Mouse (Mus musculus): ENCODE measurements around the gene Tbc1d9b. TPM values are rescaled to one million over a fixed set of nuclear protein-coding genes. Genes with fewer than 3 reads are reported as not detected.

The Tbc1d9b gene
- total RNA-seq, 1 experiment = 18.0 TPM

GRCm38 (mm10) chr11:50190362-50190761 is 59.2 kb downstream of the Tbc1d9b start:
- DNase-seq (ENCODE audit: low read depth, low spot score) = no peak
- H3K36me3 ChIP-seq (ENCODE audit: control insufficient read depth, insufficient read depth, low read length, poor library complexity, severe bottlenecking) = no peaks in the 10 kb centered on the region
- no peaks in the 10 kb centered on the region for H3K9me3 ChIP-seq (ENCODE audit: control insufficient read depth, insufficient read depth, low read depth, low read length)
- TF ChIP-seq ZNF384 (IDR thresholded peaks at IDR 0.05; ENCODE audit: low read depth, low read length) (no peak), MAFK (IDR thresholded peaks at IDR 0.05; ENCODE audit: insufficient read depth, low read depth, low read length) (no peak), ZC3H11A (IDR thresholded peaks at IDR 0.05; ENCODE audit: borderline replicate concordance, low read depth, low read length) (no peak), CHD2 (IDR thresholded peaks at IDR 0.05; ENCODE audit: low read depth, low read length) (no peak), HCFC1 (IDR thresholded peaks at IDR 0.05; ENCODE audit: borderline replicate concordance, insufficient read depth, low read length) (no peak)
- H3K27ac ChIP-seq (ENCODE audit: insufficient read depth, low read depth, low read length, poor library complexity, severe bottlenecking) = no peak overlapping the region
- no peak overlapping the region for H3K4me3 ChIP-seq (ENCODE audit: insufficient read depth in 1 of 2, low read depth in 1 of 2, low read length in 2 of 2, poor library complexity in 1 of 2, severe bottlenecking in 1 of 2)
- in situ Hi-C loops (cut with MboI; ENCODE audit: low sequenced_read_pairs in 2 of 2, unreplicated experiment in 2 of 2) = no loop called here
- H3K4me1 ChIP-seq (ENCODE audit: control insufficient read depth in 2 of 2, insufficient read depth in 2 of 2, low read length in 2 of 2, poor library complexity in 1 of 2) = peaks cover 0 to 9% of the 10 kb centered on the region in 2 experiments; a peak in 1 of 4 replicates
- no peak overlapping the region for H3K9ac ChIP-seq (ENCODE audit: insufficient read depth, low read depth, low read length, poor library complexity, severe bottlenecking)

DNA sequence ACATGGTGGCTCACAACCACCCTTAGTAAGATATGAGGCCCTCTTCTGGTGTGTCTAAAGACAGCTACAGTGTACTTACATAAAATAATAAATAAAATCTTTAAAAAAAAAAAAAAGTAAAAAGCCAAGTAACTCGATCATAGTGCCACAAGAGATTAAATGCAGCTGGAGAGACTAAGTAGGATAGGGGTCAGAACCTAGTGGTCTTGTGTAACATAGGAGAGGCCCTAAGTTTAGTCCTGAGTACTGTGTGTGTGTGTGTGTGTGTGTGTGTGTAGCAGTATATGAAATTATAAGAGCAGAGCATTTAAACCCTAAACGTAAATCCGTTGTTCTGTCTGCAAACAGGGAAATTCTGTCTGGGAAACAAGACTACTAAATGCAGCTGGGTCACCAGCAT is 61.1 kb downstream of the Tbc1d9b start:
- Histone ChIP-seq H3K27ac (ENCODE audit: insufficient read depth, low read depth, low read length, poor library complexity, severe bottlenecking) (no peak overlapping the region), H3K36me3 (ENCODE audit: control insufficient read depth, insufficient read depth, low read length, poor library complexity, severe bottlenecking) (no peaks in the 10 kb centered on the region; the same call in 1 of the 2 replicates), H3K4me3 (ENCODE audit: insufficient read depth in 1 of 2, low read depth in 1 of 2, low read length in 2 of 2, poor library complexity in 1 of 2, severe bottlenecking in 1 of 2) (no peak overlapping the region), H3K4me1 (ENCODE audit: control insufficient read depth in 2 of 2, insufficient read depth in 2 of 2, low read length in 2 of 2, poor library complexity in 1 of 2) (peaks cover 0 to 9% of the 10 kb centered on the region in 2 experiments; a peak in 1 of 4 replicates), H3K9me3 (ENCODE audit: control insufficient read depth, insufficient read depth, low read depth, low read length) (no peaks in the 10 kb centered on the region), H3K9ac (ENCODE audit: insufficient read depth, low read depth, low read length, poor library complexity, severe bottlenecking) (no peak overlapping the region)
- TF ChIP-seq HCFC1 (IDR thresholded peaks at IDR 0.05; ENCODE audit: borderline replicate concordance, insufficient read depth, low read length) = no peak
- no peak for TF ChIP-seq ZC3H11A (IDR thresholded peaks at IDR 0.05; ENCODE audit: borderline replicate concordance, low read depth, low read length)
- no peak for TF ChIP-seq CHD2 (IDR thresholded peaks at IDR 0.05; ENCODE audit: low read depth, low read length)
- no peak for TF ChIP-seq ZNF384 (IDR thresholded peaks at IDR 0.05; ENCODE audit: low read depth, low read length)
- TF ChIP-seq MAFK (IDR thresholded peaks at IDR 0.05; ENCODE audit: insufficient read depth, low read depth, low read length) = no peak
- in situ Hi-C loops (cut with MboI; ENCODE audit: low sequenced_read_pairs in 2 of 2, unreplicated experiment in 2 of 2) = no loop called here
- no peak for DNase-seq (ENCODE audit: low read depth, low spot score)

DNA sequence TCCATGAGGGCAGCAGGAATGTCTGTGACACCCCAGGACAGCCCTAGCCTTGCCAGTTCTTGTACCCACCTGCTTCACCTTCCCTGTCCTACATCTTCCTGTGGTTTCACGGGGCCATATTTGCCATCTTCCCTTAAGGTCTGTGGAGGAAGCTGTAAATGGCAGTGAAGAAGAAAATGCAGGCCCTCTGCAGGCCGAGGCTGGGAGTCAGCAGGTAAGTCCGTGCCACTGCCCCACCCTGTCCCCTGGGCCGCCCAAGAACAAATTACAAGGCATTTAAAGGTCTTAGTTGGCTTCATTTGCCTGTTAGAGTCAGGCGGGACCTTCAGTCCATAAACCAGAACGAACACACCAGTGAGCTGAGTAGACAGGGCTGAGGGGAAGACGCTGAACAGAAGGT is 62.9 kb downstream of the Tbc1d9b start:
- Histone ChIP-seq H3K4me3 (ENCODE audit: insufficient read depth in 1 of 2, low read depth in 1 of 2, low read length in 2 of 2, poor library complexity in 1 of 2, severe bottlenecking in 1 of 2) (no peak overlapping the region), H3K4me1 (ENCODE audit: control insufficient read depth in 2 of 2, insufficient read depth in 2 of 2, low read length in 2 of 2, poor library complexity in 1 of 2) (0 out of 4 replicates have a peak, but pooled peaks cover 0 to 4% of the 10 kb centered on the region in 2 experiments), H3K27ac (ENCODE audit: insufficient read depth, low read depth, low read length, poor library complexity, severe bottlenecking) (no peak overlapping the region), H3K36me3 (ENCODE audit: control insufficient read depth, insufficient read depth, low read length, poor library complexity, severe bottlenecking) (peaks cover 9% of the 10 kb centered on the region), H3K9ac (ENCODE audit: insufficient read depth, low read depth, low read length, poor library complexity, severe bottlenecking) (no peak overlapping the region), H3K9me3 (ENCODE audit: control insufficient read depth, insufficient read depth, low read depth, low read length) (no peaks in the 10 kb centered on the region)
- DNase-seq (ENCODE audit: low read depth, low spot score) = no peak
- in situ Hi-C loops (cut with MboI; ENCODE audit: low sequenced_read_pairs in 2 of 2, unreplicated experiment in 2 of 2) = no loop called here
- TF ChIP-seq CHD2 (IDR thresholded peaks at IDR 0.05; ENCODE audit: low read depth, low read length) (no peak), HCFC1 (IDR thresholded peaks at IDR 0.05; ENCODE audit: borderline replicate concordance, insufficient read depth, low read length) (no peak), ZC3H11A (IDR thresholded peaks at IDR 0.05; ENCODE audit: borderline replicate concordance, low read depth, low read length) (no peak), MAFK (IDR thresholded peaks at IDR 0.05; ENCODE audit: insufficient read depth, low read depth, low read length) (no peak), ZNF384 (IDR thresholded peaks at IDR 0.05; ENCODE audit: low read depth, low read length) (no peak)

DNA sequence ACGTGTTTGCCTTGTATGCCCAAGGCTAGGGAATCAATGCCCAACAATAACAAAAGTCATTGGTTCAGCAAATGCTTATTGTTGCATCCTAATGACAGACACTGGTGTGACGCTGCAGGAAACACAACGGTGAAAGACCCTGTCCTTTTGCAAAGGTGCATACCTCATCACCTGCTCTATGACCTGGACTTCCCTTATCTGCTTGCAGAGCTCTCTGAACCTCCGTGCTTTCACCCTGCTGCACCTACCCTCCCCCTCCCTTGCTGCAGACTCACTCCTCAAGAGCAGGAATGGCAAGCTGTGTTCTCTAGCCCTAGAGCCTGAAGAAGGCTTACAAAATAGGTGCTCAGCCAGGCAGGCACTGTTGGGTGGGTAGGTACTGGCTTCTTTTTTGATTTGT is 63.6 kb downstream of the Tbc1d9b start:
- Histone ChIP-seq H3K9ac (ENCODE audit: insufficient read depth, low read depth, low read length, poor library complexity, severe bottlenecking) (no peak overlapping the region), H3K27ac (ENCODE audit: insufficient read depth, low read depth, low read length, poor library complexity, severe bottlenecking) (no peak overlapping the region), H3K4me1 (ENCODE audit: control insufficient read depth in 2 of 2, insufficient read depth in 2 of 2, low read length in 2 of 2, poor library complexity in 1 of 2) (0 out of 4 replicates have a peak, but pooled peaks cover 0 to 4% of the 10 kb centered on the region in 2 experiments), H3K4me3 (ENCODE audit: insufficient read depth in 1 of 2, low read depth in 1 of 2, low read length in 2 of 2, poor library complexity in 1 of 2, severe bottlenecking in 1 of 2) (no peak overlapping the region), H3K9me3 (ENCODE audit: control insufficient read depth, insufficient read depth, low read depth, low read length) (no peaks in the 10 kb centered on the region), H3K36me3 (ENCODE audit: control insufficient read depth, insufficient read depth, low read length, poor library complexity, severe bottlenecking) (peaks cover 15% of the 10 kb centered on the region)
- in situ Hi-C loops (cut with MboI; ENCODE audit: low sequenced_read_pairs in 2 of 2, unreplicated experiment in 2 of 2) = no loop called here
- no peak for DNase-seq (ENCODE audit: low read depth, low spot score)
- TF ChIP-seq ZC3H11A (IDR thresholded peaks at IDR 0.05; ENCODE audit: borderline replicate concordance, low read depth, low read length) = no peak
- no peak for TF ChIP-seq CHD2 (IDR thresholded peaks at IDR 0.05; ENCODE audit: low read depth, low read length)
- no peak for TF ChIP-seq HCFC1 (IDR thresholded peaks at IDR 0.05; ENCODE audit: borderline replicate concordance, insufficient read depth, low read length)

- H3K36me3 ChIP-seq (ENCODE audit: control insufficient read depth, insufficient read depth, low read length, poor library complexity, severe bottlenecking) = peaks cover 39% of the 10 kb centered on the region
- in situ Hi-C loops (cut with MboI; ENCODE audit: low sequenced_read_pairs in 2 of 2, unreplicated experiment in 2 of 2) = no loop called here
- 0 out of 4 replicates have a peak, but pooled peaks cover 0 to 4% of the 10 kb centered on the region in 2 experiments for H3K4me1 ChIP-seq (ENCODE audit: control insufficient read depth in 2 of 2, insufficient read depth in 2 of 2, low read length in 2 of 2, poor library complexity in 1 of 2)
- no peak overlapping the region for H3K27ac ChIP-seq (ENCODE audit: insufficient read depth, low read depth, low read length, poor library complexity, severe bottlenecking)
- no peak overlapping the region for H3K4me3 ChIP-seq (ENCODE audit: insufficient read depth in 1 of 2, low read depth in 1 of 2, low read length in 2 of 2, poor library complexity in 1 of 2, severe bottlenecking in 1 of 2)
- no peak for TF ChIP-seq ZC3H11A (IDR thresholded peaks at IDR 0.05; ENCODE audit: borderline replicate concordance, low read depth, low read length)
- no peak for TF ChIP-seq MAFK (IDR thresholded peaks at IDR 0.05; ENCODE audit: insufficient read depth, low read depth, low read length)
- no peak for TF ChIP-seq ZNF384 (IDR thresholded peaks at IDR 0.05; ENCODE audit: low read depth, low read length)
- TF ChIP-seq HCFC1 (IDR thresholded peaks at IDR 0.05; ENCODE audit: borderline replicate concordance, insufficient read depth, low read length) = no peak
- TF ChIP-seq CHD2 (IDR thresholded peaks at IDR 0.05; ENCODE audit: low read depth, low read length) = no peak; the same call in 1 of the 2 replicates
- H3K9ac ChIP-seq (ENCODE audit: insufficient read depth, low read depth, low read length, poor library complexity, severe bottlenecking) = no peak overlapping the region
- H3K9me3 ChIP-seq (ENCODE audit: control insufficient read depth, insufficient read depth, low read depth, low read length) = no peaks in the 10 kb centered on the region
- no peak for DNase-seq (ENCODE audit: low read depth, low spot score)
Observed at GRCm38 (mm10) chr11:50197500-50197899, 66.3 kb downstream of the Tbc1d9b start.

All from ES-E14 (cell line).